Mouse (Mus musculus): ENCODE data around the gene Gm15130.

Gm15130 gene

DNA sequence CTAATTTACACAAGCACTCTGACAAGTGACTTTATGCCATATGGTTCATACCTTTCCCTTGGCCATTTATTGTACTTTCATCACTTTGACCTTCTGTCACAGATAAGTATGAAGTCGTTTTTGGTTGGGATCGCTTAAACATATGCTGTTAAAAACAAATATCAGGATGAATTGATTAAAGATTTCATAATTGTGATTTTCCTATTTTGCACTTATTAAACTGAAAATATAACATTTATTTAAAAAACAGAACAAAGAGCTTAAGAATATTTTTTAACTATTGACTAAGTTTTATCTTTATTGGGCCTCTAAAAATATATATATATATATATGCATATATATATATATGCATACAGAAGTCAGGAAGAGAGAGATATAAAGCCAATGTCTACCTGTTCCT, at the start of gene Gm15130:
Gene Gm15130 (minus strand): TSS at position 101 of the 400 bp plus-strand sequence.
- no peak for DNase-seq (ENCODE audit: low spot score)

DNA sequence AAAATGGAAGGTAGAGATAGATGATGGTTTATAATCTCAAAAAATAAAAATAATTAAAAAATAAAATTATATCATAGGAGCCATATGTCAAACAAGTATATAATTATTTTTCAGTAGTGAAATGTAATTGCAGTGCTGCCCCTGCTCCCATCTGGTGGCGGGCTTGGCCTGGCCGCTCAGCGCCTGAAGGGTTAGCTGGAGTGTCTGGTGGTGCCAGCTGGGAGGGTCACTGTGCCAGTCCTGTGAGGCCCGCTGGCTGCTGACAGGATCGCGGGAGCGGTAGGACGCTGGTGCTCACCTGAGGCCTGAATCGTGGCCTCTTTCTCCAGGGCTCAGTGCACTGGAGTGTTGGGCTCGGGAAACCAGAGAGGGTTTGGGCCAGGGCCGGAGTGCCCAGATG, 29.3 kb upstream of the Gm15130 start:
- DNase-seq (ENCODE audit: low spot score), result no peak

DNA sequence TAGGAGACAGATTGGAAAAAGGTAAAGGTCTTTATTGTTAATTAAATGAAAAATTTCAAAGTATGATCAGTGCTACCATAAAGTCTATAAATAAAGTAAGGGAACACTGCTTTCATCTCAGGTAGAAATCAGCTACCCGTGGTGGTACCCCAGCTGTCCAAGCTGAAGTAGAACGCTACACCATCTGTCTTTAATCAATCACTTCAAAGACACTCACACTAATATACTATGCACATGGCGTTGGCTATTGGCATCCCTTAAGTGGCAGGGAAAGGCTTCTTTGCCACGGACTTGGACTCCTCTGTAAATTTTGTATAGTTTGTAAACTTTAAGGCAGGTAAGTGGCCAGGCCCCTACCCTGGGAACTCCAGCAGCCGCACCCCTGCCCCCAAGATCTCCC, 17.0 kb downstream of the Gm15130 start:
- no peak for DNase-seq (ENCODE audit: low spot score)

DNA sequence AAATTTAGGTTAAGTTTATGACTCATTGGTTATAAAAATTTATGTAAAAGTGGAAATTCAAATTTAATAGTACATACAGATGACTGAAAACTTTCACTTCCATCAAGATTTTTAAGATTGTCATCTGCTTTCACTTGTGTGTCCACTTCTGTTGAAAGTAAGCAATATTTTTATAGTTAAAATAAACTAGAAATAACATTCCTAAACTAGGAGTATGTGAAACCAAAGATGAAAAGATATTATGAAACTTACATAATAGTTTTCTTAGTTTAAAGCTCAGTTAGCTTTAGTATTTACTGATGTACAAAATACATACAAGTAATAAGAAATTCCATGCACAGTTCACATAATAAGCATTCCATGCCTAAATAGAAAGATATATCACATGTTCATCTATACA, 46.9 kb downstream of the Gm15130 start, which contains the start of gene Gm13941:
Gene Gm13941 (minus strand): TSS at position 101 of the 400 bp plus-strand sequence.
- no peak for DNase-seq (ENCODE audit: low spot score)

All from urinary bladder, postnatal 14 days (tissue).